Mouse (Mus musculus) neural tube, embryonic 11.5 days (tissue): ENCODE measurements around the gene Eif4a3. TPM values are rescaled to one million over a fixed set of nuclear protein-coding genes. Genes with fewer than 3 reads are reported as not detected.
"Not testable (repeated sequence)": the region's sequence is repeated elsewhere in the genome, so short reads cannot be mapped to it uniquely, and the experiment has no call there.

Experiments
- ATAC-seq: fragments of 200-750 bp; cut with Nextera tagmentation; 2 replicates; pipeline ENCODE4 v1.8.0; 2017; ENCODE audit warnings: moderate number of reproducible peaks, mild to moderate bottlenecking, moderate TSS enrichment, moderate library complexity; ENCODE audit not compliant: insufficient read depth, low FRiP score, low TSS enrichment
- DNase-seq: peaks from one replicate; pipeline ENCODE4 v3.0.0-alpha.2; 2015; ENCODE audit warnings: low spot score
- H3K27ac ChIP-seq: fragments of 300-500 bp; sonication (generic); 2 replicates; pipeline ENCODE4 v1.5.1; 2014; ENCODE audit warnings: low read depth, mild to moderate bottlenecking, low read length
- H3K27me3 ChIP-seq: fragments of 300-500 bp; sonication (generic); 2 replicates; pipeline ENCODE4 v1.6.1; 2014; ENCODE audit warnings: mild to moderate bottlenecking, low read length, mixed read lengths; ENCODE audit not compliant: control insufficient read depth, insufficient read depth
- H3K36me3 ChIP-seq: fragments of 300-500 bp; sonication (generic); 2 replicates; pipeline ENCODE4 v1.6.1; 2014; ENCODE audit warnings: mild to moderate bottlenecking, low read length, moderate library complexity, mixed read lengths; ENCODE audit not compliant: control insufficient read depth, insufficient read depth
- H3K4me1 ChIP-seq: fragments of 300-500 bp; sonication (generic); 2 replicates; pipeline ENCODE4 v1.6.1; 2014; ENCODE audit warnings: low read length, mixed read lengths; ENCODE audit not compliant: control insufficient read depth, insufficient read depth
- H3K4me2 ChIP-seq: fragments of 300-500 bp; sonication (generic); 2 replicates; pipeline ENCODE4 v1.6.1; 2014; ENCODE audit warnings: low read depth, mild to moderate bottlenecking, moderate library complexity
- H3K4me3 ChIP-seq: fragments of 300-500 bp; sonication (generic); 2 replicates; pipeline ENCODE4 v1.5.1; 2014; ENCODE audit warnings: low read depth, low read length
- H3K9ac ChIP-seq: fragments of 300-500 bp; sonication (generic); 2 replicates; pipeline ENCODE4 v1.6.1; 2014; ENCODE audit warnings: mild to moderate bottlenecking, low read length
- H3K9me3 ChIP-seq: fragments of 300-500 bp; sonication (generic); 2 replicates; pipeline ENCODE4 v1.6.1; 2016; ENCODE audit warnings: low read length; ENCODE audit not compliant: control insufficient read depth
- WGBS: fragments of 180-500 bp; shearing (Covaris S2); extraction: QIAGEN DNeasy Blood & Tissue Kit; methylation state at CpG from one replicate; pipeline ENCODE4 v1.1.7; 2014; 5-methylcytosine and 5-hydroxymethylcytosine counted together
- polyA plus RNA-seq: library from polyadenylated mRNA; unstranded; fragments of >200 nt; fragmentation: Nextera tagmentation; extraction: Ambion mirVana; gene quantifications from 2 replicates; pipeline ENCODE4 v1.2.1, GENCODE M21; 2014

Gene Eif4a3
- polyA plus RNA-seq, 1 experiment from 2014 or later = 421 TPM

DNA sequence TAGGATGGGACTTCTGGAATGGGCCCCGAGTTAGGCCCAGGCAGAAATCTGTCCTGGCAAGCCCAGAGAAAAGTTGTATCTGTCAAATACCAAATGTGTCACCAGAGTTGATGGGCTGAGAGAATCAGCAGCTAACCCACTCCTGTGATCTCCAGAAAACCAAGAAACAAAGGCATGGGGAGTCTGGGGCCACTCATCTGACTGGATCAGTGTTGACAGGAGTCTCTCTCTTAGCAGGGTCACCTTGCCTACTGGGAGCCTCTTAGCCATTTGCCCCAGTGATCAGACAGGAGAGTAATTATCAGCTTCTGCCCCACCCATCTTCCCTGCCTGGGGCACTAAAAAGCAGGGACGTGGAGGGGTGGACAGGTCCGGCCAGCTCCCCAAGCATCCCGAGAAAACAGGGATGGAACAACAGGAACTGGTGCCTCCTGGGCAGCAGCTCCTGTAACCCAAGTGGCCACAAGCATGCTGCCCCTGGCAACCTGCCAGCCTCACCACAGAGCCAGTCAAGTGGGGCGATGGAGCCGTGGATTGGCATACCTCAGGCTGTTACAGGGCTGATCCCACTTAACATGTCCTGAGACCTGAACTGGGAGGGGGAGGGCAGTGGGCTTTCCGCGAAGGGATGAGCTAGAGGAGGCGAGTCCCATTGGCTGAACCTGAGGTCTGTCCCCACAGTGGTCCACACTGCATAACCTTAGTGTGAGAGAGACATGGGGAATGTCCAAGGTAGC lies 13.9 kb downstream of the Eif4a3 start:
- H3K27me3 ChIP-seq = no peaks in the 10 kb centered on the region
- H3K4me3 ChIP-seq = no peak overlapping the region
- no peak for DNase-seq
- H3K27ac ChIP-seq = no peak overlapping the region
- H3K4me2 ChIP-seq = no peak overlapping the region
- no peak for ATAC-seq
- H3K9ac ChIP-seq = no peak overlapping the region
- peaks cover 18% of the 10 kb centered on the region for H3K36me3 ChIP-seq
- 72% methylated on average over 9 of the region's 9 CpGs for WGBS
- no peaks in the 10 kb centered on the region for H3K9me3 ChIP-seq
- H3K4me1 ChIP-seq = no peaks in the 10 kb centered on the region

DNA sequence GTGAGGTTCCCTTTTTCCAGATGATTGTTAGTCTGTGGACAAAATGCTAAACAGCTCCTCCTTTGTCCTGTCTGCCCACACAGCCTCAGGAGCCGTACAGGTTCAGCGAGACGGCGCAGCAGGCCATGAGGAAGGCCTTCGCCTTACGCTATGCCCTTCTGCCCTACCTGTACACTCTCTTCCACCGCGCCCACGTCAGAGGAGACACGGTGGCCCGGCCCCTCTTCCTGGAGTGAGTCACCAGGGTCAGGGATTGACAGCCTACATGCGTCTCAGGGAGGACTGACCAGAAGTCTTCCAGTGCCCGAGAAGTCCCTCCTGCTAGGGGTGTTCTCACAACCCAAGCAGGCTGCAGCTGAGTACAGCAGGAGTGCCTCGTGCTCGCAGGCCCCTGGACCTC lies 18.9 kb downstream of the Eif4a3 start:
- Histone ChIP-seq H3K27ac (no peak overlapping the region), H3K4me1 (no peaks in the 10 kb centered on the region), H3K36me3 (no peaks in the 10 kb centered on the region; the same call in 1 of the 2 replicates), H3K4me3 (no peak overlapping the region), H3K4me2 (no peak overlapping the region), H3K9ac (no peak overlapping the region), H3K27me3 (no peaks in the 10 kb centered on the region), H3K9me3 (no peaks in the 10 kb centered on the region)
- DNase-seq (no peak), ATAC-seq (no peak)
- WGBS = 90% methylated on average over 15 of the region's 15 CpGs

DNA sequence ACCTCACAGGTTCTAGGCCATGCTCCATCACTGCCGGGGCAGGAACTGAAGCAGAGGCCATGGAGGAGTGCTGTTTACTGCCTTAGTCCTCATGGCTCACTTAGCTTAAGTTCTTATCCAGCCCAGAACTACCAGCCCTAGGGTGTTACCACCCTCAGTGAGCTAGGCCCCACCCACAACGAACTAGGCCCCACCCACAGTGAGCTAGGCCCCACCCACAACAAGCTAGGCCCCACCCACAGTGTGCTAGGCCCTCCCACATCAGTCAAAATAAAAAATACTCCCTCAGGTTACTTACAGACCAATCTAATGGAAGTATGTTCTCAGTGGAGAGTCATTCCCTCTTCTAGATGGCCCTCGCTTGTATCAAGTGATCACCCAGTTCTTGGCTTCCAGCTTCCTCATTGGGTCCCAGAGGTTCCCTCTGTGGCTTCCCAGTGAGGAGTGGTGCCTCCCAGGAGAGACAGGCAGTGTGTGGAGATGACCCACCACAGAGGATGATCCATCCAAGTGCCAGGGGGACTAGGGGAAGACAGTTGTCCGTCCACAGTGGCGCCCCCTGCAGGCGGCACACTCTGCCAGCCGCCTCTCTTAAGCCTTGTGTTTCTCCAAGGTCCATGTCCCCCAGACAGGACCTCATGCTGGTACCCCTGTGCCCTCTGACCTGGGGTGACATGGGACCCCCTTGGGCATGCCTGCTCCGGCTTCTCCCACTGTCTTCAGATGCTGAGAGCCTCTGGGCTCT lies 26.5 kb downstream of the Eif4a3 start:
- Histone ChIP-seq H3K9me3 (no peaks in the 10 kb centered on the region), H3K27me3 (no peaks in the 10 kb centered on the region), H3K4me3 (no peak overlapping the region), H3K4me2 (no peak overlapping the region), H3K27ac (no peak overlapping the region), H3K9ac (no peak overlapping the region), H3K36me3 (no peaks in the 10 kb centered on the region; the same call in none of the 2 replicates), H3K4me1 (0 out of 2 replicates have a peak, but pooled peaks cover under 1% of the 10 kb centered on the region)
- no peak for DNase-seq
- WGBS = 86% methylated on average over 8 of the region's 8 CpGs
- ATAC-seq = no peak

DNA sequence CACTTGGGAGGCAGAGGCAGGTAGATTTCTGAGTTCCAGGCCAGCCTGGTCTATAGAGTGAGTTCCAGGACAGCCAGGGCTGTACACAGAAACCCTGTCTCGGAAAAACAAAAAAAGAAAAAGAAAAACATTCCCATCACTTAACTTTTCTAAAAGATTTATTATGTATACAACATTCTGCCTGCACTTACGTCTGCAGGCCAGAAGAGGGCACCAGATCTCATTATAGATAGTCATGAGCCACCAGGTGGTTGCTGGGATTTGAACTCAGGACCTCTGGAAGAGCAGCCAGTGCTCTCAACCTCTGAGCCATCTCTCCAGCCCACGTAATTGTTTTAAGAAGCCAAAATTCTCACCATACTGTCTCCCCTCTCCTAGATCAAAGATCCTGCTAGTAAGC lies 27.4 kb downstream of the Eif4a3 start:
- H3K27me3 ChIP-seq, H3K36me3 ChIP-seq, H3K9me3 ChIP-seq, ATAC-seq, H3K4me2 ChIP-seq, H3K9ac ChIP-seq, H3K4me3 ChIP-seq, H3K27ac ChIP-seq, H3K4me1 ChIP-seq, DNase-seq: not testable (repeated sequence)
- WGBS = 67% methylated on average over 3 of the region's 3 CpGs

DNA sequence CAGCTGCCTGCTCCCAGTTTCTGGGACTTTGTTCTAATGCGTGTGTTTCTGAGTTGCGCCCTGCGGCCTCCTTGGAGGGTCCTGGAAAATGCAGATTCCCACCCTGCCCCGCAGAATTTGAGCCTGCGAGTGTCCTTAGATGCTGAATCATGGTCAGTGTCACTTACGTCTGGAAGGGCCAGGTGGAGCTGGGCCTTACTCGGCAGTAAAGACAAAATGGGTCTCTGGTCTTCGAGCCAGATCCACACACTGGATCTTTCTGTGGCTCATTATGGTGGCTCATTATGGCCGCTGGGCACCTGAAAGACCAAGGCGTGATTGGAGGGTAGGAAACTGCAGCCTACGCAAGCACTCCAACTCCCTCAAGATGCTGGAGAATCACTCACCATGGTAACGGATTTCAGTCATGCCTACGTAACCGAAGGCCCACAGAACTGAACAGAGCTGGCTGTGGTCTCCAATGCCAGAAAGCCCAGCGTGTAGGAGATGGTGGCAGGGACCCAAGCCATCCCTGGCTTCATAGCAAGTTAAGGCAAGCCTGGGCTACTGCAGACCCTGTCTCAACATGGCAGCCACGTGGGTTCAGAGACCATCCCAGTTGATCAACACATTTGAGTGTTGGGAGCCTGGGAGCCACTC lies 31.2 kb downstream of the Eif4a3 start:
- H3K4me2 ChIP-seq = peak overlapping the region; percentile 87
- peak overlapping the region; percentile 51 for H3K4me3 ChIP-seq
- DNase-seq (no peak), ATAC-seq (no peak)
- peak overlapping the region; percentile 53 for H3K9ac ChIP-seq
- H3K4me1 ChIP-seq = 0 out of 2 replicates have a peak, but pooled peaks cover 3% of the 10 kb centered on the region
- no peak overlapping the region for H3K27ac ChIP-seq
- H3K27me3 ChIP-seq = no peaks in the 10 kb centered on the region
- WGBS = 86% methylated on average over 16 of the region's 16 CpGs
- no peaks in the 10 kb centered on the region for H3K36me3 ChIP-seq
- no peaks in the 10 kb centered on the region for H3K9me3 ChIP-seq

DNA sequence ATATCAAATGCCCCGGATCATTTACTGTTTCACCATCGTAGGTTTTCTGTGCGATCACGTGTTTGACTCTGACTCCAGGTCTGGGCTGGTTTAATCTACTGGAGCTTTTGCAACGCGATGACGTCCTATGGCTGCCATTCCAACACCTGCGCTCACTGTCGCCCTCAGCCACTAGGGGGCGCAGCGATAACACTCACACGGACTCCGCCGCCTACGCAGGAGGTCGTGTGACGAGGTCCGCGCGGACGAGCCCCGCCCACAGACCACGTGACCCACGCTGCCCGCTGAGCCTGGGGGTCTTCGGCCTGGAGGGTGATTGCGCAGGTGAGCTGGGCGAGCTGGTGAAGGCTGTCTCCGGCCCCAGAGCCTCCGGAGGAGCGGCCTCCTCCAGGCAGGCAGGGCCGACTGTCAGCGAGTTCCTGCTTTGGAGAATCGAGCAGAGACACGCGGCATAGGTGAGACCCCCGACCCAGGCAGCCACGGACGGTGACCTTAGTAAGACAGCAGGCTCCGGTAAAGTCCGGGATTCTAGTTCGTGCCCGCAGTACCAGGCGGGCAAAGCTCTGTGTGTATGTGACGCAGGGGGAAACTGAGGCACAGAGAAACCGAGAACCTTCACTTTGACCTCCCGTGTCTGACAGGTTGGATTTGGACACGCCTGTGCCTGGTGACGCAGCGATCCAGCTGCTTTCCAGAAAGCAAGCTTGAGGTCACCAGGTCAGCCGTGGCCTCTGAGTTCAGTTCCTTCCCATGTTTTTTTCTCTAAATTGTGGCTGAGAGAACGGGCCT lies 31.9 kb downstream of the Eif4a3 start, which contains the start of gene Gaa:
Gene Gaa (plus strand): TSS at position 120 of the 789 bp plus-strand sequence.
- no peaks in the 10 kb centered on the region for H3K27me3 ChIP-seq
- H3K9me3 ChIP-seq = no peaks in the 10 kb centered on the region
- 0 out of 2 replicates have a peak, but pooled peaks cover 3% of the 10 kb centered on the region for H3K4me1 ChIP-seq
- H3K36me3 ChIP-seq = no peaks in the 10 kb centered on the region
- peak within 1 kb of the TSS; percentile 87 for H3K4me2 ChIP-seq
- H3K27ac ChIP-seq = no peak within 1 kb of the TSS
- DNase-seq (peak; percentile 96), ATAC-seq (peak; percentile 76; the same call in 1 of the 2 replicates)
- H3K4me3 ChIP-seq = peak within 1 kb of the TSS; percentile 51
- H3K9ac ChIP-seq = peak within 1 kb of the TSS; percentile 53
- 6% methylated on average over 52 of the region's 52 CpGs for WGBS

DNA sequence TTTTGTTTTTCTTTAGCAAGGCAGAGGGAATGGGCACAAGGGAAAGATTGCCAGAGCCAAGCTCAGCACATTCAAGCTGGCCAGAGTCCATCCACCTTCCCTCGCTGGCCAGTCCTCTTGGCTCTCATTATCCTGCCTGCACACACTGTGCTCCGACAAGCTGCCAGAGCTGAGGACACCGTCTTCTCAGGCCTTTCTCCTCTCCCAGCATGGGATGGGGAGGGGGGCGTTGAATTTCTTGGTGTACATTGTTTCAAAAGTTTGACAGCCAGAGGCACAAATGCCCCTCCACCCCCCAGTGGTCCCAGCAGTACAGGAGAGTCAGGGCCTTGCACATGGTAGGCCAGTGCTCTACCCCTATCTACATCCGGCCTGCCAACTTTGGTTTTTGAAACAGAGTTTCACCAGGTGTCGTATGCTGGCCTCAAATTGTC lies 32.6 kb downstream of the Eif4a3 start:
- Histone ChIP-seq H3K27me3 (no peaks in the 10 kb centered on the region), H3K4me1 (0 out of 2 replicates have a peak, but pooled peaks cover 3% of the 10 kb centered on the region), H3K4me2 (peak overlapping the region; percentile 87; the same call in 1 of the 2 replicates), H3K9ac (no peak overlapping the region), H3K27ac (no peak overlapping the region), H3K4me3 (no peak overlapping the region), H3K9me3 (no peaks in the 10 kb centered on the region), H3K36me3 (no peaks in the 10 kb centered on the region)
- 58% methylated on average over 6 of the region's 6 CpGs for WGBS
- DNase-seq (no peak), ATAC-seq (peak; percentile 41; the same call in 1 of the 2 replicates)

DNA sequence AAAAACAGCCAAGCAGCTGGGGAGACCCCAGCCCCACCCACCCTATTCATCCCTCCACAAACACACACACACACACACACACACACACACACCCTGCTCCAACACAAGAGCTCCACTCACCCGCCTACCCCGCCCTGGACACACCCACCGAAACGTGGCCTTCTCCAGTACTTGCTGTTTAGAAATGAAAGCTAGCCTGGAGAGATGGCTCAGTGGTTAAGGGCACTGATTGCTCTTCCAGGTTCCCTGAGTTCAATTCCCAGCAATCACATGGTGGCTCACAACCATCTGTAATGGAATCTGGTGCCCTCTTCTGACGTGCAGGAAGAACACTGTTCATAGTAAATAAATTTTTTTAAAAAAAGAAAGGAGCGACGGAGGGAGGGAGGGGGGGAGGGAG lies 34.1 kb downstream of the Eif4a3 start:
- Histone ChIP-seq H3K27ac (no peak overlapping the region), H3K9ac (no peak overlapping the region), H3K4me1 (0 out of 2 replicates have a peak, but pooled peaks cover 3% of the 10 kb centered on the region), H3K27me3 (no peaks in the 10 kb centered on the region), H3K4me3 (no peak overlapping the region), H3K9me3 (no peaks in the 10 kb centered on the region), H3K4me2 (no peak overlapping the region), H3K36me3 (no peaks in the 10 kb centered on the region)
- ATAC-seq = no peak
- 83% methylated on average over 7 of the region's 7 CpGs for WGBS
- no peak for DNase-seq
